Mouse (Mus musculus): ENCODE results near the gene Mapt.

Mapt gene

DNA sequence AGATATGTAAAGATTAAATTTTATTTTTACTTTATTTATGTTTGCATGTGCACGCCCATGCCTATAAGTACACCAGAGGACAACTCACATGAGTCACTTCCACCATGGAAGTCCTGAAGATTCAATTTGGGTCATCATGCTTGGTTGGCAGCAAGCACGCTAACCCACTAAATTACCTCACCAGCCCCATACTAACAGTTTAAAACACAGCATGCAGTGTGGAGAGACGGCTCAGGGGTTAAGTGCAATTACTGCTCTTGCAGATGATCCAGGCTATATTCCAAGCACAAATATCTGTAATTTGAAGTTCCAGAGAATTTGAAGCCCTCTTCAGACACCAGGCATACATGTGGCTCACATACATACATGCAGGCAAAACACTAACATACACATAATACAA is 145.1 kb downstream of the Mapt start:
- in situ Hi-C loops (cut with MboI, MseI) = no loop called here

DNA sequence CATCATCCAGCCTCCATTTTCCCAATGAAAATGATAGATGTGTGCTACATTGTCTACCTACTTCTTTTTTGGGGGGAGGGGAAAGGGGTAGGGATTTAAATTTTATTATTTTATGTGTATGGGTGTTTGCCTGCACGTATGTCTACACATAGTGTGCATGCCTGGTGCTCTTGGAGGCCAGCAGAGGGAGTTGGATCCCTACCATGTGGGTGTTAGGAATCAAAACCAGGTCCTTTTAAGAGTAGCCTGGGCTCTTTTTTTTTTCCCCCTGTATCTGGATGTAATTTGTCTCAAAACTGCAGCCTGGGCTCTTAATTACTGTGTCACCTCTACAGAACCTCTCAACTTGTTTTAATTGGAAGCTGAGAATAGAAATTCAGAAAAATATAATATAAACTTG is 148.4 kb downstream of the Mapt start:
- in situ Hi-C loops (cut with MboI, MseI) = no loop called here
